Mouse (Mus musculus) kidney, postnatal 10 days (tissue): ENCODE measurements around the gene Msmp.

Experiments
- DNase-seq: peaks from one replicate; pipeline ENCODE4 v3.0.0; 2021; ENCODE audit warnings: mixed read lengths

Msmp gene

GRCm38 (mm10) chr4:43593453-43593852 is 9.2 kb upstream of the Msmp start:
- DNase-seq, result no peak

DNA sequence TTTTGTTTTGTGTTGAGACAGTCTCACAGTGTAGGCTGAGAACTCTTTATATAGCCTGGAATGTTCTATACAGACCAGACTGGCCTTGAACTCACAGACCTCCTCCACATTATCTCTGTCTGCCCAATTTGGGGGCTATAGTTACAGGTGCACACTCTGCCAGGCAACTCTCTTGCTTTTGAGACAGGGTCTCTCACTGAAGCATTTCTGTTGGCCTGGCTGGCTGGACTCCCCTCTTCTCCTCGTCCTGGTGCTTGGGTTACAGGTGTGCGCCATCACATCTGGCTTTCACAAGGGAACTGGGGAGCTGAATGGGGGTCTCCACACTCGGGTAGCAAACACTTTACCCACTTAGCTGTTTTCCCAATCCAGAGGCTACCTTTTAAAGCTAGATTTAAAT is 7.7 kb upstream of the Msmp start:
- no peak for DNase-seq

- no peak for DNase-seq
These were observed 7.2 kb upstream of the Msmp start for GRCm38 (mm10) chr4:43591543-43591942.

- DNase-seq, result no peak
These were observed 3.4 kb upstream of the Msmp start for GRCm38 (mm10) chr4:43587681-43588080.

- DNase-seq, result peak; percentile 67
These were observed 2.1 kb upstream of the Msmp start for GRCm38 (mm10) chr4:43586411-43586810.

DNA sequence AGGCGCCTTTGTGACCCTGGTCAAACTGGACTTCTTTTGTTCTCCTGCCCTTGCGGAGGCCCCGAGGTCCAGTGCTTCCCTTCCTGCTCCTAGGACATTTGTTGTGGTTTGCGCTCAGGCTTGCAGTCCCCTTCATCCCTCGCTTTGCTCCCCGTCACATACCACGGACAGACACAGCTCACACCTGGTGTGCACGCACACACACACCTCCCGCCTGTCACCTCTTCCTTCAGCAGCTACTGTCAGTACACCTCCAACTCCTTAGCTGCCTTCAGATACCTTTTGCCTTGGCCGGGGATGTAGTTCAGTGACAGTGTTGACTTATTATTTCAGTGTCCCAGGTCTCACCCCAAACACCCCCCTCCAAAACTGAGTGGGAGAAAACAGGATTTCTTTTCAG is 1.4 kb upstream of the Msmp start:
- no peak for DNase-seq

DNA sequence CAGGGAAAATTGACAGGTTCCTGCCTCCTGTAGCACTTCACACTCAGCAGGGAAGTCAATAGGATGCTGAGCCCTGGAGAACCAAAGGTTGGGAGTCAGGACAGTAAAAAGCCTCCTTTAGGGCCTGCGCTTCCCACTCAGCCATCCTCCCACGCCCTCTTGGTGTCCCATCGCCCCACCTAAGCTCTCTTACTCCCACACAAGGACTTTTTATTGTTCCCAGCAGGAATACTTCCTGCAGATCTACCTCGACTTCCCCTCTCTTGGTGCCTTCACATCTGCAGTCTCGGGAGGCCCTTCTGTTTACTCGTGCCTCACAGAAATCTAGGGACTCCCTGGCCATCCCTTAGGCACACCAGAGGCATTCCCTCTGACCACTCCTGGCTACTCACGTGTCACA is 873 bp downstream of the Msmp start:
- DNase-seq, result peak; percentile 5

- peak; percentile 3 for DNase-seq
These were observed 2.1 kb downstream of the Msmp start for GRCm38 (mm10) chr4:43582241-43582640.

- peak; percentile 6 for DNase-seq
These were observed 2.9 kb downstream of the Msmp start for GRCm38 (mm10) chr4:43581381-43581780.

DNA sequence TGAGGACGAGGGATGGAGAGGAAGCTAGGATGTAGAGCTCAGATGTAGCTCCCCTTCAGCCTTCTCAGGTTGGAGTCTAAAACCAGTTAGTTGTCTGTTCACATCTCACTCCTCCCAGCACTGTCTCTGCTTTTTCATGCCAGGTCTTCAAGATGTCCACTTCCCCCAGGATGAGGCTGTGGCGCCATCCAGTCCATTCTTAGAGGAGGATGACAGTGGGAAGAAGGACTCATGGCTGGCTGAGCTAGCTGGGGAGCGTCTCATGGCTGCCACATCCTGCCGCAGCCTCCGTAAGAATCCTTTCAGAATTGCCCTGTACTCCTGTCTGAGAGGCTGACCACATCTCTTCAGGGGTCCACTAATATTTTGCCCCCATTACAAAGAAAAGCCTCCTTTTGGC is 3.6 kb downstream of the Msmp start:
- peak; percentile 4 for DNase-seq

DNA sequence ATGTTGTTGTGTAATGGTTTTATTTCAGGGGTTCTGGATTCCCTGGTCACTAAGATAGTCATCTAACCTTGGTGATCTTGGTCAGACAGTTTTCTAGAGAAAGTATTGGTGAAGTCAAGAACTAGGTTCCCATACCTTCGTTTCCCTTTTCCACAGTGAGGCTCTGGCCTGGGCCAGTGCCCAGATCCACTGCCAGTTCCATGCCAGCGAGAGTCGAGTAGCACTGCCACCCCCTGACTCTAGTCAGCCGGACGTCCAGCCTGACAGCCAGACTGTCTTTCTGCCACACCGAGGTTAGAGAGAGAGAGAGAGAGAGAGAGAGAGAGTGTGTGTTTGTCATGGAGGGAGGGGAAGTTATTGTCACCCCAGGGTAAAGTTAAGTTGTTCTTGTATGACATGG is 4.6 kb downstream of the Msmp start:
- DNase-seq, result peak; percentile 9

GRCm38 (mm10) chr4:43579256-43579655 is 5.0 kb downstream of the Msmp start:
- peak; percentile 23 for DNase-seq

DNA sequence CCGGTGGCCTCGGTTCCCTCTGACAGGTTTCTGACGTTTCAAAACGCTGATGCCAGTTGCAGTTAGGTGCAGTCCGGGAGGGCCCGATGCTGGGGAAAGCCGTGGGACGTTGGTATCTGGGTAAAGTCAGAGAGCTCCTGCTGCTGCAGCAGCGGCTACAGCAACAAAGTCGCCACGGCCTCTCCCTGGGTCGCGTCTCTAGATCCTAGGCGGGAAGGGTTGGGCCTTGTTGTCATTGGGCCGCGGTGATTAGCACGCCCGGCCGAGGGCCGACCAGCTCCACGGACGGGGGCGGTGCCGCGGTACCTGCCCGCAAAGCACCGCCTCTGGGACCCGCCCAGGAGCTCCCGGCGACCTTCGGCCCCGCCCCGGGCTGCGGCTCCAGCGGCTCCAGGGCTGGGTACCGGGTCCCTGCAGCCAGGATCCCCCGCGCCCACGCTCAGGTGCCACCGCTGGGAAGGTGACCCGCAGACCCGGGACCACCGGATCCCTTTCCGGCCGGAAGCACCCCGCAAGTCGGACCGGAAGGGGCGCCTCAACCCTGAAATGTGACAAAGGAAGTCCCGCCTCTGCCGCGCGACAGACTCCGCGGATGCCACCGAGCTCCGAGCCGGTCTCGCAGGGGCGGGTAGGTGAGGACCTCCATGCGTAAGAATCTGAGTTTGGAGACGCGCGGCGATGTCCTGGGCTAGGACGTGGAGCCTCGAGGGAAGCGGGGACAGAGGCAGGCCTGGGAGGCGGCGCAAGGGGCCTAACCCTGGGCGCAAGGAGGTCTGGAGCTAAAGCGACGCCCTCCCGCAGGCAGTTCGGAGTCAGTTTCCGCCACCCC is 5.7 kb downstream of the Msmp start, which contains the start of the genes Rgp1 and Gba2:
Rgp1 (plus strand) TSS at position 340 of the 829 bp plus-strand sequence.
Gba2 (minus strand) TSS at position 498 of the 829 bp plus-strand sequence.
- peak; percentile 93 for DNase-seq

- DNase-seq, result no peak
These were observed 6.9 kb downstream of the Msmp start for GRCm38 (mm10) chr4:43577237-43577881.

DNA sequence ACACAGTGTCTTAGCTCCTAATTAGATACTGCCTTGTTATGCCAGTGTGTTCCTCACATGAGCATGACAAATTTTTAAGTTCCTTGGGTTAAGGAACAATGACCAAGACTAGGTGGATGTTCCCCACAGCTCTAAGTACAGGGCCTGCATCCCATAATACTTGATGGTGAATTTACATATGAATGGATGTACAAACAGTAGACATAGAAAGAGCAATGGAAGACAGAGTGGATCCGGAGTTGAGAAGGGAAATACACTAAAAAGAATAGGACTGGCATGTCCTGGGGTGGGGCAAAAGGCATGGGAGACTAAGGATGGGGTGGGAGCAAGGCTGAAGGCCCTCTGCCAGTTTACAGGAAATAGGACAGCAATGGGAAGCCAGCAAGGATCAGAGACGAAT is 8.9 kb downstream of the Msmp start:
- no peak for DNase-seq

DNA sequence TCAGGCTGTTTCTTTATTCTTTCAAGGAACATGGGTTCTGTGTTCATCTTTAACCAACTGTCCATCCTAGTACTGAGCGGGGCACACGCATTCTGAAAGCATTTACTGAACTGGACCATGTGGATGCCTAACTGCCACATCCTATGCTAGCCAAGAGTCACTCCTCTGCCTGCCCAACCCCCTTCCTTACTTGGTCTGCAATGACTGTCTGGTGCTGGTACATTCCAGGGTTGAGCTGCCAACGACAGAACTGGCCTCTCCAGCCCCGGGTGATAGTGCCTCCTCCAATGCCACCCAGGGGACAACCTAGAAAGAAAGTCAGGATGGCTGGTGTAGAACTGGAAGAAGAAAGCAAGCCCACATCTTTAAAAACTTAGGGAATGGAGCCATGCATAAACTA is 10.7 kb downstream of the Msmp start:
- DNase-seq, result no peak

GRCm38 (mm10) chr4:43571395-43572045 is 12.8 kb downstream of the Msmp start:
- no peak for DNase-seq

DNA sequence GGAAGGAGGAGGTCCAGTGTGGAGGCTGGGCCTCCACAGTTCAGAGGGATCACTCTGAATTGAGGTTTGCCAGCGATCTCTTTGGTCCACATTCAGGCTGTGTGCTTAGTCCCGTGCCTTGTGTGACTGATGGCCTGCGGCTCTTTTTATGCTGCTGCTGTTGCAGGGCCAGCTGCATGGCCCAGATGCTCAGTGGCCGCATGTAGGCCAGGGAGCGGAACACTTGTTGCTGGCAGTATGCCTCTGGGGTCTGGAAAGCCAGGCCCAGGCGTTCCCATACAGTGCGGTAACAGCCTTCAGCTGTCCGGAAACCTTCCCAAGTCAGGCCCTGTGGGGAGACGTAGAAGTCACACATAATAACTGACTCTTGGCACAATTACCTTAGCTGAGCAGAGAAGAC is 17.2 kb downstream of the Msmp start:
- no peak for DNase-seq

- no peak for DNase-seq
These were observed 20.1 kb downstream of the Msmp start for GRCm38 (mm10) chr4:43564231-43564630.

GRCm38 (mm10) chr4:43563601-43563875 is 20.8 kb downstream of the Msmp start:
- no peak for DNase-seq

- DNase-seq, result no peak
These were observed 21.3 kb downstream of the Msmp start for GRCm38 (mm10) chr4:43562769-43563600.

DNA sequence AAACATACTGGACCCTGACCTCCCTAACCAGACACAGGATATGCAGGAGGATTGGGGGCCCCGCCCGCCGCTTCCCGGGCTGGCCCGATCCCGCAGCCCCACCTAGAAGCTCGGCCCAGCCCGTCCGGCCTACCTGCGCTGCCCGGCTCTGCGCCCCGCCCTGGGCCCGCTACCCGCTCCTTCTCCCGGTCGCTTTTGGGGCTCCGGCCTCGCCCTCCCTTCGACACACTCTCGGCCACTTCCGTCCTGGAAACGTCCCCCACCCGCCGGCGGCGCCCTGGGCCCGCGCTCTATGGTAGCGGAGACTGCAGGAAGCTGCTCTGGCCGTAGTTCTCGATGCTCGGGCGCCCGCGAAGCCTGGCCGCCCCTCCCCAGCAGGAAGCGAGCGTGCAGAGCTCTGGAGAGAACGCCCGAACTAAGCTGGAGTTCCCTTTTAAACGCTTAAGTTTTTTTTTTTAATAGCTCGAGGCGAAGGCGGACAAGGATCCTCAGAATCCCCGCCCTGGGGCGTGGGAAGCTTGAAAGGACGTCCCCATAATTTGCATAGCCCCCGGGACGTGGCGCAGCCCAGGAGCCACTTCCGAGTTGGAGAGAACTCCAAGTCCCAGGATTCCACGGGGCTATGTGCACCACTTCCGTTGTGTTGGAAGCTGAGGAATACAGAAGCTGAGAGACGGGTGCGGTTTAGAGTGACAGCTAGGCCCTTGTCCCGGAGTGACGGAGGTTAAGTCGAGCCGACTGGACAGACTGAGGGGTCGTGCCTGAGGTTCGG is 22.1 kb downstream of the Msmp start, which contains the start of the genes Creb3 and Tln1:
Creb3 (plus strand) TSS at position 336 of the 772 bp plus-strand sequence.
Tln1 (minus strand) TSS at position 695 of the 772 bp plus-strand sequence.
- DNase-seq, result peak; percentile 95
